Mouse (Mus musculus) induced T-regulatory cell, adult 2 months (primary cell): ENCODE measurements around the gene Pate2.
"Not testable (repeated sequence)": the region's sequence is repeated elsewhere in the genome, so short reads cannot be mapped to it uniquely, and the experiment has no call there.

Experiments
- DNase-seq: peaks from one replicate; pipeline ENCODE4 v3.0.0-alpha.2; 2012; ENCODE audit warnings: low read depth

Gene Pate2

GRCm38 (mm10) chr9:35558257-35559008 lies 11.7 kb upstream of the Pate2 start, which contains the start of the genes Ddx25 and Pus3:
Ddx25 (minus strand) TSS chr9:35558528.
Pus3 (plus strand) TSS chr9:35558595.
- peak; percentile 66 for DNase-seq

- peak; percentile 90 for DNase-seq
Observed at GRCm38 (mm10) chr9:35559009-35559890, 10.8 kb upstream of the Pate2 start.

GRCm38 (mm10) chr9:35561076-35561475 lies 9.0 kb upstream of the Pate2 start:
- DNase-seq: no peak

GRCm38 (mm10) chr9:35561583-35561982 lies 8.5 kb upstream of the Pate2 start:
- no peak for DNase-seq

GRCm38 (mm10) chr9:35564536-35565240 lies 5.4 kb upstream of the Pate2 start:
- DNase-seq: no peak

GRCm38 (mm10) chr9:35567995-35568394 lies 2.1 kb upstream of the Pate2 start:
- no peak for DNase-seq

GRCm38 (mm10) chr9:35570663-35571062 lies 579 bp downstream of the Pate2 start:
- DNase-seq: no peak

- no peak for DNase-seq
Observed at GRCm38 (mm10) chr9:35574416-35574815, 4.3 kb downstream of the Pate2 start.

- DNase-seq: no peak
Observed at GRCm38 (mm10) chr9:35587674-35588073, 17.6 kb downstream of the Pate2 start.

- DNase-seq: peak; percentile 34
Observed at GRCm38 (mm10) chr9:35592903-35593302, 22.8 kb downstream of the Pate2 start.

GRCm38 (mm10) chr9:35607647-35608405 lies 37.7 kb downstream of the Pate2 start:
- no peak for DNase-seq

GRCm38 (mm10) chr9:35611841-35612240 lies 41.8 kb downstream of the Pate2 start, which contains the start of gene Pate4:
Pate4 (minus strand) TSS chr9:35611941.
- no peak for DNase-seq

GRCm38 (mm10) chr9:35614005-35614404 lies 43.9 kb downstream of the Pate2 start:
- DNase-seq: peak; percentile 18

GRCm38 (mm10) chr9:35616784-35617183 lies 46.7 kb downstream of the Pate2 start:
- DNase-seq: not testable (repeated sequence)

GRCm38 (mm10) chr9:35632981-35633380 lies 62.9 kb downstream of the Pate2 start:
- DNase-seq: no peak

GRCm38 (mm10) chr9:35648102-35648501 lies 78.0 kb downstream of the Pate2 start, which contains the start of gene Pate3:
Pate3 (minus strand) TSS chr9:35648202.
- no peak for DNase-seq

GRCm38 (mm10) chr9:35673557-35673956 lies 103.5 kb downstream of the Pate2 start:
- no peak for DNase-seq

- DNase-seq: no peak
Observed at GRCm38 (mm10) chr9:35687013-35687412, 116.9 kb downstream of the Pate2 start, which contains the start of gene Pate1. Pate1 (minus strand) TSS chr9:35687390.

- DNase-seq: no peak
Observed at GRCm38 (mm10) chr9:35691924-35692323, 121.8 kb downstream of the Pate2 start.

GRCm38 (mm10) chr9:35707265-35707664 lies 137.2 kb downstream of the Pate2 start:
- DNase-seq: peak; percentile 2
